Mouse (Mus musculus) heart, embryonic 10.5 days (tissue): ENCODE data around the gene Cdx2. TPM values are rescaled to one million over a fixed set of nuclear protein-coding genes. Genes with fewer than 3 reads are reported as not detected.

Experiments
- DNase-seq: peaks from one replicate; pipeline ENCODE4 v3.0.0-alpha.2; 2017; ENCODE audit warnings: low spot score
- H3K27ac ChIP-seq: fragments of 300-500 bp; sonication (generic); 2 replicates; pipeline ENCODE4 v1.5.1; 2016; ENCODE audit warnings: mild to moderate bottlenecking
- H3K27me3 ChIP-seq: fragments of 300-500 bp; sonication (generic); 2 replicates; pipeline ENCODE4 v1.6.1; 2016; ENCODE audit warnings: mild to moderate bottlenecking; ENCODE audit not compliant: poor library complexity, insufficient read depth, severe bottlenecking
- H3K36me3 ChIP-seq: fragments of 300-500 bp; sonication (generic); 2 replicates; pipeline ENCODE4 v1.6.1; 2016; ENCODE audit warnings: mild to moderate bottlenecking, moderate library complexity
- H3K4me1 ChIP-seq: fragments of 300-500 bp; sonication (generic); 2 replicates; pipeline ENCODE4 v1.6.1; 2016; ENCODE audit warnings: mild to moderate bottlenecking
- H3K4me3 ChIP-seq: fragments of 300-500 bp; sonication (generic); 2 replicates; pipeline ENCODE4 v1.5.1; 2016; ENCODE audit warnings: mild to moderate bottlenecking, moderate library complexity
- H3K9me3 ChIP-seq: fragments of 300-500 bp; sonication (generic); 2 replicates; pipeline ENCODE4 v1.6.1; 2016; ENCODE audit warnings: mild to moderate bottlenecking, moderate library complexity
- WGBS: fragments of 180-500 bp; shearing (Covaris S2); methylation state at CpG from one replicate; pipeline ENCODE4 v1.1.7; 2016; 5-methylcytosine and 5-hydroxymethylcytosine counted together
- polyA plus RNA-seq: library from polyadenylated mRNA; unstranded; fragments of >200 nt; fragmentation: Nextera tagmentation; extraction: Ambion mirVana; gene quantifications from 2 replicates; pipeline ENCODE4 v1.2.1, GENCODE M21; 2016

Cdx2 gene
- not detected in 2 replicates for polyA plus RNA-seq

GRCm38 (mm10) chr5:147306638-147307397 is at the start of gene Cdx2:
TSS of gene Cdx2 (minus strand) at chr5:147307270.
- Histone ChIP-seq H3K27ac (no peak within 1 kb of the TSS), H3K9me3 (no peaks in the 10 kb centered on the region), H3K4me3 (peak within 1 kb of the TSS; percentile 37), H3K27me3 (peaks cover 100% of the 10 kb centered on the region), H3K4me1 (peaks cover 26% of the 10 kb centered on the region), H3K36me3 (no peaks in the 10 kb centered on the region)
- no peak for DNase-seq
- under 1% methylated on average over 63 of the region's 63 CpGs for WGBS

- 85% methylated on average over 13 of the region's 13 CpGs for WGBS
- Histone ChIP-seq H3K4me3 (no peak overlapping the region), H3K4me1 (no peaks in the 10 kb centered on the region), H3K9me3 (no peaks in the 10 kb centered on the region), H3K36me3 (no peaks in the 10 kb centered on the region), H3K27ac (no peak overlapping the region), H3K27me3 (no peaks in the 10 kb centered on the region)
- peak; percentile 58 for DNase-seq
Measured at GRCm38 (mm10) chr5:147356260-147357055, 49.4 kb upstream of the Cdx2 start.

- no peaks in the 10 kb centered on the region for H3K36me3 ChIP-seq
- no peak overlapping the region for H3K4me3 ChIP-seq
- no peak for DNase-seq
- H3K4me1 ChIP-seq = no peaks in the 10 kb centered on the region
- no peak overlapping the region for H3K27ac ChIP-seq
- WGBS = 58% methylated on average over 3 of the region's 3 CpGs
- H3K9me3 ChIP-seq = no peaks in the 10 kb centered on the region
- H3K27me3 ChIP-seq = no peaks in the 10 kb centered on the region
Measured at GRCm38 (mm10) chr5:147355788-147356187, 48.7 kb upstream of the Cdx2 start.

GRCm38 (mm10) chr5:147354985-147355384 is 47.9 kb upstream of the Cdx2 start:
- Histone ChIP-seq H3K36me3 (no peaks in the 10 kb centered on the region), H3K9me3 (no peaks in the 10 kb centered on the region), H3K27ac (no peak overlapping the region), H3K4me1 (no peaks in the 10 kb centered on the region), H3K4me3 (no peak overlapping the region), H3K27me3 (no peaks in the 10 kb centered on the region)
- peak; percentile 11 for DNase-seq
- 76% methylated on average over 8 of the region's 8 CpGs for WGBS

- Histone ChIP-seq H3K4me1 (no peaks in the 10 kb centered on the region), H3K27me3 (no peaks in the 10 kb centered on the region), H3K36me3 (no peaks in the 10 kb centered on the region), H3K9me3 (no peaks in the 10 kb centered on the region), H3K27ac (no peak overlapping the region), H3K4me3 (no peak overlapping the region)
- peak; percentile 68 for DNase-seq
- 59% methylated on average over 17 of the region's 17 CpGs for WGBS
Measured at GRCm38 (mm10) chr5:147354161-147354780, 47.2 kb upstream of the Cdx2 start.

- H3K27me3 ChIP-seq = no peaks in the 10 kb centered on the region
- H3K4me3 ChIP-seq = no peak overlapping the region
- H3K9me3 ChIP-seq = no peaks in the 10 kb centered on the region
- no peaks in the 10 kb centered on the region for H3K4me1 ChIP-seq
- peak; percentile 13 for DNase-seq
- H3K27ac ChIP-seq = no peak overlapping the region
- 83% methylated on average over 8 of the region's 8 CpGs for WGBS
- H3K36me3 ChIP-seq = no peaks in the 10 kb centered on the region
Measured at GRCm38 (mm10) chr5:147351931-147352330, 44.9 kb upstream of the Cdx2 start.

GRCm38 (mm10) chr5:147345981-147346380 is 38.9 kb upstream of the Cdx2 start:
- 87% methylated on average over 1 of the region's 1 CpGs for WGBS
- no peak for DNase-seq

GRCm38 (mm10) chr5:147343904-147344303 is 36.8 kb upstream of the Cdx2 start:
- no peak overlapping the region for H3K27ac ChIP-seq
- H3K4me1 ChIP-seq = no peaks in the 10 kb centered on the region
- no peaks in the 10 kb centered on the region for H3K27me3 ChIP-seq
- 84% methylated on average over 10 of the region's 10 CpGs for WGBS
- H3K36me3 ChIP-seq = no peaks in the 10 kb centered on the region
- no peak for DNase-seq
- H3K9me3 ChIP-seq = no peaks in the 10 kb centered on the region
- no peak overlapping the region for H3K4me3 ChIP-seq

More at GRCm38 (mm10) chr5:147345981-147346380, 38.9 kb upstream of the Cdx2 start:
- no peaks in the 10 kb centered on the region for H3K9me3 ChIP-seq
- H3K4me3 ChIP-seq = no peak overlapping the region
- no peaks in the 10 kb centered on the region for H3K4me1 ChIP-seq
- H3K27me3 ChIP-seq = no peaks in the 10 kb centered on the region
- no peak overlapping the region for H3K27ac ChIP-seq
- no peaks in the 10 kb centered on the region for H3K36me3 ChIP-seq

GRCm38 (mm10) chr5:147342901-147343300 is 35.8 kb upstream of the Cdx2 start:
- no peak overlapping the region for H3K27ac ChIP-seq
- H3K4me3 ChIP-seq = no peak overlapping the region
- H3K4me1 ChIP-seq = no peaks in the 10 kb centered on the region
- H3K36me3 ChIP-seq = no peaks in the 10 kb centered on the region
- no peaks in the 10 kb centered on the region for H3K9me3 ChIP-seq
- 82% methylated on average over 6 of the region's 6 CpGs for WGBS
- H3K27me3 ChIP-seq = no peaks in the 10 kb centered on the region
- no peak for DNase-seq

- no peaks in the 10 kb centered on the region for H3K27me3 ChIP-seq
- H3K4me3 ChIP-seq = no peak overlapping the region
- 58% methylated on average over 13 of the region's 13 CpGs for WGBS
- H3K4me1 ChIP-seq = no peaks in the 10 kb centered on the region
- no peaks in the 10 kb centered on the region for H3K36me3 ChIP-seq
- H3K9me3 ChIP-seq = no peaks in the 10 kb centered on the region
- DNase-seq = no peak
- H3K27ac ChIP-seq = no peak overlapping the region
Measured at GRCm38 (mm10) chr5:147340741-147341414, 33.8 kb upstream of the Cdx2 start.

GRCm38 (mm10) chr5:147339560-147339959 is 32.5 kb upstream of the Cdx2 start:
- WGBS = 84% methylated on average over 11 of the region's 11 CpGs
- DNase-seq = no peak
- Histone ChIP-seq H3K36me3 (no peaks in the 10 kb centered on the region), H3K4me3 (no peak overlapping the region), H3K9me3 (no peaks in the 10 kb centered on the region), H3K4me1 (no peaks in the 10 kb centered on the region), H3K27me3 (no peaks in the 10 kb centered on the region), H3K27ac (no peak overlapping the region)

- no peak overlapping the region for H3K27ac ChIP-seq
- H3K9me3 ChIP-seq = no peaks in the 10 kb centered on the region
- 65% methylated on average over 9 of the region's 9 CpGs for WGBS
- H3K4me1 ChIP-seq = no peaks in the 10 kb centered on the region
- H3K4me3 ChIP-seq = no peak overlapping the region
- no peak for DNase-seq
- no peaks in the 10 kb centered on the region for H3K27me3 ChIP-seq
- H3K36me3 ChIP-seq = no peaks in the 10 kb centered on the region
Measured at GRCm38 (mm10) chr5:147338967-147339366, 31.9 kb upstream of the Cdx2 start.
